10 mouse cellular contexts compared by ENCODE assay signal in the genomic region with DNA sequence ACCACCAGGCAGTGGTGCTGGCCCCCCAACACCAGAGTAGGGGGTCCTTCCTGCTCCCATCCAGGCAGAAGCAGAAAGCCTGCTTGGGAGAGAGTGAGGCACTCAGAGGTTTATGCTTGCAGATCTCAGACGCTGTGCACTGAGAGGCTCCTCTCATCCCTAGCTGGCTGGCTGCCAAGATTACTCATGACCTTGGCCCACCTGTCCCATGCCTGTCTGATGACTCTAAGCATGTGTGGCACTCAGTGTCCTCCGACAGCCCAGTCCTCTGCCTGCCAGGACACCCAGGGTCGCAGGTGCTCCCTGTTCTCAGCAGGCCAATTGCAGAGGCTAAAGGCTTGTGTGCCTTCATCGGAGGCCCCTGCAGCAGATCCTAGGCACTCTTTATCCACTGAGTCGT. TPM values are rescaled to one million over a fixed set of nuclear protein-coding genes. Genes with fewer than 3 reads are reported as not detected.
DNase-seq lines count a peak whose midpoint lies in the region; ATAC-seq and TF ChIP-seq lines count a peak whose summit lies in the region.
"Had no signal": no experiment of that assay in that cellular context is flagged by ENCODE, and none has a peak within 500 bp of the region (broad histone marks: within the 10 kb centered on the region; RNA-seq: fewer than 3 reads in every experiment).

No protein-coding gene starts in this region.

- 0 out of 2 replicates have a peak overlapping the region, but pooled peaks have one; percentile 9 for H3K9ac ChIP-seq in limb, embryonic 12.5 days (replicated peaks)
- no peak overlapping the region for H3K9ac ChIP-seq in liver, postnatal 0 days (replicated peaks)
- H3K9ac ChIP-seq in hindbrain, embryonic 13.5 days = no peak overlapping the region
- H3K9ac ChIP-seq: embryonic facial prominence, embryonic 15.5 days; neural tube, embryonic 13.5 days had no signal

- H3K27me3 ChIP-seq in limb, embryonic 12.5 days = peaks cover 32% of the 10 kb centered on the region
- peaks cover 39% of the 10 kb centered on the region for H3K27me3 ChIP-seq in limb, embryonic 10.5 days (ENCODE audit: low read depth, poor library complexity, severe bottlenecking)
- peaks cover 6% of the 10 kb centered on the region; the same call in 1 of the 2 replicates for H3K27me3 ChIP-seq in liver, postnatal 0 days (ENCODE audit: insufficient read depth, low read length)
- H3K27me3 ChIP-seq in hindbrain, embryonic 13.5 days = peaks cover 9% of the 10 kb centered on the region

- WGBS in limb, embryonic 12.5 days = 67% methylated on average over 5 of the region's 5 CpGs
- WGBS in limb, embryonic 10.5 days = 82% methylated on average over 5 of the region's 5 CpGs
- 46% methylated on average over 5 of the region's 5 CpGs for WGBS in liver, postnatal 0 days (ENCODE audit: insufficient replicate concordance)
- 73% methylated on average over 5 of the region's 5 CpGs for WGBS in hindbrain, embryonic 13.5 days

- H3K4me1 ChIP-seq in limb, embryonic 12.5 days (replicated peaks) = peaks cover 5% of the 10 kb centered on the region
- peaks cover 10% of the 10 kb centered on the region for H3K4me1 ChIP-seq in limb, embryonic 10.5 days
- 0 out of 2 replicates have a peak, but pooled peaks cover 5% of the 10 kb centered on the region for H3K4me1 ChIP-seq in liver, postnatal 0 days (ENCODE audit: insufficient read depth)
- peaks cover 6% of the 10 kb centered on the region for H3K4me1 ChIP-seq in hindbrain, embryonic 13.5 days (replicated peaks)

- ATAC-seq in limb, embryonic 12.5 days (ENCODE audit: insufficient number of reproducible peaks, insufficient read depth, low FRiP score, low TSS enrichment, low read depth) = no peak
- ATAC-seq in liver, postnatal 0 days = peak; percentile 83
- ATAC-seq in hindbrain, embryonic 13.5 days (ENCODE audit: low FRiP score) = no peak

- H3K9me3 ChIP-seq in limb, embryonic 12.5 days = no peaks in the 10 kb centered on the region
- no peaks in the 10 kb centered on the region for H3K9me3 ChIP-seq in limb, embryonic 10.5 days (replicated peaks)
- no peaks in the 10 kb centered on the region for H3K9me3 ChIP-seq in liver, postnatal 0 days (ENCODE audit: low read length)
- H3K9me3 ChIP-seq in hindbrain, embryonic 13.5 days = no peaks in the 10 kb centered on the region
- H3K9me3 ChIP-seq: embryonic facial prominence, embryonic 15.5 days; neural tube, embryonic 13.5 days had no signal

- TF ChIP-seq CTCF in liver, postnatal 0 days (IDR thresholded peaks at IDR 0.05; ENCODE audit: low read depth) = no peak

- no peak for TF ChIP-seq EP300 in liver, postnatal 0 days (IDR thresholded peaks at IDR 0.05; ENCODE audit: low read depth)

- no peak overlapping the region for H3K4me2 ChIP-seq in limb, embryonic 12.5 days
- no peak overlapping the region for H3K4me2 ChIP-seq in liver, postnatal 0 days (ENCODE audit: low read depth, low read length)
- no peak overlapping the region for H3K4me2 ChIP-seq in hindbrain, embryonic 13.5 days
- H3K4me2 ChIP-seq: embryonic facial prominence, embryonic 15.5 days; neural tube, embryonic 13.5 days had no signal

- no peak overlapping the region for H3K27ac ChIP-seq in limb, embryonic 12.5 days
- no peak overlapping the region for H3K27ac ChIP-seq in limb, embryonic 10.5 days
- 0 out of 2 replicates have a peak overlapping the region, but pooled peaks have one; percentile 11 for H3K27ac ChIP-seq in liver, postnatal 0 days (ENCODE audit: low read depth)
- H3K27ac ChIP-seq in hindbrain, embryonic 13.5 days = no peak overlapping the region
- H3K27ac ChIP-seq: embryonic facial prominence, embryonic 15.5 days; neural tube, embryonic 13.5 days had no signal

- no peaks in the 10 kb centered on the region for H3K36me3 ChIP-seq in limb, embryonic 12.5 days
- H3K36me3 ChIP-seq in limb, embryonic 10.5 days = no peaks in the 10 kb centered on the region
- H3K36me3 ChIP-seq in liver, postnatal 0 days (replicated peaks; ENCODE audit: insufficient read depth, low read length) = no peaks in the 10 kb centered on the region
- no peaks in the 10 kb centered on the region for H3K36me3 ChIP-seq in hindbrain, embryonic 13.5 days
- H3K36me3 ChIP-seq: embryonic facial prominence, embryonic 15.5 days; neural tube, embryonic 13.5 days had no signal

- no peak overlapping the region for H3K4me3 ChIP-seq in limb, embryonic 12.5 days (replicated peaks)
- no peak overlapping the region for H3K4me3 ChIP-seq in limb, embryonic 10.5 days
- H3K4me3 ChIP-seq in liver, postnatal 0 days (ENCODE audit: low read depth, low read length) = no peak overlapping the region
- no peak overlapping the region for H3K4me3 ChIP-seq in hindbrain, embryonic 13.5 days
- H3K4me3 ChIP-seq: embryonic facial prominence, embryonic 15.5 days; neural tube, embryonic 13.5 days had no signal

- intact Hi-C loops in left cerebral cortex, postnatal 14 days (cut with DNase I) = no loop called here

- DNase-seq in limb, embryonic 10.5 days (ENCODE audit: low spot score) = no peak
- peak; percentile 80 for DNase-seq in adrenal gland, adult 8-10 months
- DNase-seq in gastrocnemius, postnatal 10 days = peak; percentile 64
- DNase-seq in liver, postnatal 0 days = peak; percentile 77
- no peak for DNase-seq in left cerebral cortex, postnatal 14 days (ENCODE audit: low spot score in 2 of 2)
- DNase-seq in urinary bladder, postnatal 36 days (ENCODE audit: low spot score in 2 of 2) = no peak

RNA-seq across cellular contexts. Expression of gene Tmem52, which starts 4.4 kb away (rescaled TPM):
- polyA plus RNA-seq in limb, embryonic 12.5 days (2016; fragmentation: Nextera tagmentation; extraction: Ambion mirVana) = not detected in 2 replicates
- polyA plus RNA-seq in limb, embryonic 10.5 days (2016; fragmentation: Nextera tagmentation; extraction: Ambion mirVana) = not detected in 2 replicates
- total RNA-seq in adrenal gland, adult 8-10 months (2022) = 10 to 100 TPM in 3 of 4 experiments, 1 to 10 TPM in 1; 5.8 to 48.6 (median 27.3) TPM
- total RNA-seq in gastrocnemius, postnatal 10 days (2021) = 100 to 1,000 TPM; 122 to 216 TPM
- polyA plus RNA-seq in liver, postnatal 0 days (2015; fragmentation: Nextera tagmentation; extraction: Ambion mirVana) = 0.15 and 2.0 TPM in 2 replicates
- 1 to 10 TPM; 1.2 to 2.9 TPM for total RNA-seq in left cerebral cortex, postnatal 14 days (2021)
- not detected in 2 replicates for polyA plus RNA-seq in hindbrain, embryonic 13.5 days (2015; fragmentation: Nextera tagmentation; extraction: Ambion mirVana)
- polyA plus RNA-seq: neural tube, embryonic 13.5 days had no signal

RNA-seq across cellular contexts. Expression of gene Gnb1, which starts 17.8 kb away (rescaled TPM):
- 538 and 556 TPM in 2 replicates for polyA plus RNA-seq in limb, embryonic 12.5 days (2016; fragmentation: Nextera tagmentation; extraction: Ambion mirVana)
- polyA plus RNA-seq in limb, embryonic 10.5 days (2016; fragmentation: Nextera tagmentation; extraction: Ambion mirVana) = 583 and 605 TPM in 2 replicates
- 100 to 1,000 TPM; 344 to 487 (median 448) TPM for total RNA-seq in adrenal gland, adult 8-10 months (2022)
- total RNA-seq in gastrocnemius, postnatal 10 days (2021) = 100 to 1,000 TPM; 156 to 177 TPM
- polyA plus RNA-seq in liver, postnatal 0 days (2015; fragmentation: Nextera tagmentation; extraction: Ambion mirVana) = 80.9 and 88.4 TPM in 2 replicates
- total RNA-seq in left cerebral cortex, postnatal 14 days (2021) = 1,000 to 10,000 TPM in 1 of 2 experiments, 100 to 1,000 TPM in 1; 991 to 1,025 TPM
- 1,012 and 1,052 TPM in 2 replicates for polyA plus RNA-seq in hindbrain, embryonic 13.5 days (2015; fragmentation: Nextera tagmentation; extraction: Ambion mirVana)

Comparison
In these comparisons a context has a peak if more than half of its experiments do, and no peak if none do; other contexts are left out.
1. DNase-seq: peak in adrenal gland, adult 8-10 months (single experiment), gastrocnemius, postnatal 10 days (single experiment) and liver, postnatal 0 days (single experiment); none in limb, embryonic 10.5 days (single experiment), left cerebral cortex, postnatal 14 days (0 of 2) and urinary bladder, postnatal 36 days (0 of 2).